In genomic region chr17:46704887-46705835, GRCm38 (mm10) we compare ENCODE assay signal across 8 mouse cellular contexts. TPM values are rescaled to one million over a fixed set of nuclear protein-coding genes. Genes with fewer than 3 reads are reported as not detected.
A peak's percentile ranks its signal among the peaks of the same experiment; 100 is the strongest.
DNase-seq lines count a peak whose midpoint lies in the region; ATAC-seq and TF ChIP-seq lines count a peak whose summit lies in the region.

Ppp2r5d (minus strand) TSS chr17:46705111.

- peak; percentile 97 for ATAC-seq in erythroid progenitor cell, adult 5-6 weeks (replicated peaks; ENCODE audit: low FRiP score, poor library complexity, severe bottlenecking)
- peak; percentile 94 for ATAC-seq in heart, embryonic 12.5 days (ENCODE audit: insufficient number of reproducible peaks, low FRiP score)
- peak; percentile 95 for ATAC-seq in kidney, postnatal 0 days (replicated peaks; ENCODE audit: low FRiP score, low read depth)
- peak; percentile 94 for ATAC-seq in liver, embryonic 11.5 days (replicated peaks; ENCODE audit: low FRiP score)
- ATAC-seq in stomach, embryonic 14.5 days (ENCODE audit: insufficient number of reproducible peaks, insufficient read depth, low FRiP score, low read depth), result peak; percentile 96

- no peak for TF ChIP-seq CTCF in kidney, postnatal 0 days (IDR thresholded peaks at IDR 0.05; ENCODE audit: low read depth)

- WGBS in heart, embryonic 12.5 days, result 1% methylated on average over 48 of the region's 48 CpGs
- 2% methylated on average over 48 of the region's 48 CpGs for WGBS in kidney, postnatal 0 days
- WGBS in liver, embryonic 11.5 days, result 1% methylated on average over 48 of the region's 48 CpGs
- under 1% methylated on average over 48 of the region's 48 CpGs for WGBS in stomach, embryonic 14.5 days

- H3K36me3 ChIP-seq in heart, embryonic 12.5 days, result no peaks in the 10 kb centered on the region
- no peaks in the 10 kb centered on the region for H3K36me3 ChIP-seq in kidney, postnatal 0 days (ENCODE audit: insufficient read depth, low read length)
- no peaks in the 10 kb centered on the region for H3K36me3 ChIP-seq in liver, embryonic 11.5 days (ENCODE audit: control insufficient read depth, insufficient read depth, low read length)
- H3K36me3 ChIP-seq in stomach, embryonic 14.5 days (ENCODE audit: control insufficient read depth, insufficient read depth, low read length), result no peaks in the 10 kb centered on the region; the same call in 1 of the 2 replicates

- H3K27me3 ChIP-seq in heart, embryonic 12.5 days (replicated peaks), result no peaks in the 10 kb centered on the region
- no peaks in the 10 kb centered on the region for H3K27me3 ChIP-seq in kidney, postnatal 0 days (ENCODE audit: insufficient read depth, low read length)
- H3K27me3 ChIP-seq in liver, embryonic 11.5 days (replicated peaks; ENCODE audit: control insufficient read depth, insufficient read depth, low read length), result no peaks in the 10 kb centered on the region
- H3K27me3 ChIP-seq in stomach, embryonic 14.5 days (ENCODE audit: control insufficient read depth, insufficient read depth, low read length), result no peaks in the 10 kb centered on the region

- peak within 1 kb of the TSS; percentile 89 for H3K27ac ChIP-seq in heart, embryonic 12.5 days (ENCODE audit: poor library complexity, severe bottlenecking)
- H3K27ac ChIP-seq in kidney, postnatal 0 days, result peak within 1 kb of the TSS; percentile 92
- peak within 1 kb of the TSS; percentile 78 for H3K27ac ChIP-seq in liver, embryonic 11.5 days (ENCODE audit: low read depth, low read length)
- H3K27ac ChIP-seq in stomach, embryonic 14.5 days (ENCODE audit: low read length), result peak within 1 kb of the TSS; percentile 96

- H3K4me1 ChIP-seq in heart, embryonic 12.5 days (replicated peaks), result peaks cover 41% of the 10 kb centered on the region
- H3K4me1 ChIP-seq in kidney, postnatal 0 days (replicated peaks; ENCODE audit: insufficient read depth, low read length), result peaks cover 12% of the 10 kb centered on the region; the same call in 1 of the 2 replicates
- peaks cover 23% of the 10 kb centered on the region for H3K4me1 ChIP-seq in liver, embryonic 11.5 days (replicated peaks; ENCODE audit: control insufficient read depth, insufficient read depth, low read length)
- peaks cover 27% of the 10 kb centered on the region for H3K4me1 ChIP-seq in stomach, embryonic 14.5 days (ENCODE audit: control insufficient read depth, insufficient read depth, low read length)

- H3K9me3 ChIP-seq in heart, embryonic 12.5 days (replicated peaks), result no peaks in the 10 kb centered on the region
- no peaks in the 10 kb centered on the region for H3K9me3 ChIP-seq in kidney, postnatal 0 days (replicated peaks; ENCODE audit: low read length)
- no peaks in the 10 kb centered on the region for H3K9me3 ChIP-seq in liver, embryonic 11.5 days (ENCODE audit: control insufficient read depth, low read length)
- no peaks in the 10 kb centered on the region for H3K9me3 ChIP-seq in stomach, embryonic 14.5 days (ENCODE audit: control insufficient read depth, low read depth, low read length)

- peak; percentile 97 for DNase-seq in CD4-positive helper T cell, adult 2 months (ENCODE audit: low read depth, low spot score)
- peak; percentile 96 for DNase-seq in brain, embryonic 18.5 days (ENCODE audit: low read depth, low spot score)
- peak; percentile 100 for DNase-seq in kidney, postnatal 0 days (ENCODE audit: low spot score)
- peak; percentile 89 for DNase-seq in liver, embryonic 11.5 days (ENCODE audit: low spot score)
- DNase-seq in naive thymus-derived CD4-positive, alpha-beta T cell, adult 2 months (ENCODE audit: low read depth), result peak; percentile 98

- H3K9ac ChIP-seq in heart, embryonic 12.5 days, result peak within 1 kb of the TSS; percentile 92
- peak within 1 kb of the TSS; percentile 89 for H3K9ac ChIP-seq in kidney, postnatal 0 days (ENCODE audit: low read depth, low read length)
- H3K9ac ChIP-seq in liver, embryonic 11.5 days (ENCODE audit: low read depth, low read length), result peak within 1 kb of the TSS; percentile 74
- peak within 1 kb of the TSS; percentile 86 for H3K9ac ChIP-seq in stomach, embryonic 14.5 days (replicated peaks; ENCODE audit: low read depth, low read length)

- H3K4me2 ChIP-seq in heart, embryonic 12.5 days, result peak within 1 kb of the TSS; percentile 94
- H3K4me2 ChIP-seq in kidney, postnatal 0 days (ENCODE audit: low read length), result peak within 1 kb of the TSS; percentile 61
- peak within 1 kb of the TSS; percentile 90 for H3K4me2 ChIP-seq in liver, embryonic 11.5 days
- H3K4me2 ChIP-seq in stomach, embryonic 14.5 days (replicated peaks; ENCODE audit: low read depth, low read length), result peak within 1 kb of the TSS; percentile 79

- peak within 1 kb of the TSS; percentile 88 for H3K4me3 ChIP-seq in heart, embryonic 12.5 days
- H3K4me3 ChIP-seq in kidney, postnatal 0 days (replicated peaks; ENCODE audit: low read depth, low read length), result peak within 1 kb of the TSS; percentile 82
- H3K4me3 ChIP-seq in liver, embryonic 11.5 days (ENCODE audit: low read depth, low read length), result peak within 1 kb of the TSS; percentile 76
- H3K4me3 ChIP-seq in stomach, embryonic 14.5 days (ENCODE audit: low read depth, low read length), result peak within 1 kb of the TSS; percentile 89

RNA-seq across cellular contexts. Expression of gene Ppp2r5d, which starts in this region (rescaled TPM):
- total RNA-seq in erythroid progenitor cell, adult 5-6 weeks (2015; ENCODE audit: low replicate concordance), result 15.1 and 18.4 TPM in 2 replicates
- total RNA-seq in erythroid progenitor cell, adult 5-6 weeks (2017; ENCODE audit: low replicate concordance), result 17.1 and 22.8 TPM in 2 replicates
- 62.8 TPM in 2 replicates for polyA plus RNA-seq in heart, embryonic 12.5 days (2016; fragmentation: Nextera tagmentation; extraction: Ambion mirVana)
- 51.0 and 52.5 TPM in 2 replicates for polyA plus RNA-seq in kidney, postnatal 0 days (2015; fragmentation: Nextera tagmentation; extraction: Ambion mirVana)
- polyA plus RNA-seq in liver, embryonic 11.5 days (2014; fragmentation: Nextera tagmentation; extraction: Ambion mirVana), result 73.9 and 80.4 TPM in 2 replicates
- polyA plus RNA-seq in stomach, embryonic 14.5 days (2014; fragmentation: Nextera tagmentation; extraction: Ambion mirVana), result 77.5 and 82.8 TPM in 2 replicates

Comparison
In these comparisons a context has a peak if more than half of its experiments do, and no peak if none do; other contexts are left out.
1. Peak in every context shown above with its lines: DNase-seq, ATAC-seq, H3K4me3 ChIP-seq and H3K27ac ChIP-seq.